Comparison of ENCODE assay signal across 11 mouse cellular contexts in genomic region chr1:170622934-170623333, GRCm38 (mm10). TPM values are rescaled to one million over a fixed set of nuclear protein-coding genes. Genes with fewer than 3 reads are reported as not detected.
DNase-seq lines count a peak whose midpoint lies in the region; ATAC-seq lines count a peak whose summit lies in the region.
"Had no signal": no experiment of that assay in that cellular context is flagged by ENCODE, and none has a peak within 500 bp of the region (broad histone marks: within the 10 kb centered on the region; RNA-seq: fewer than 3 reads in every experiment).

No protein-coding gene starts in this region.

- no peaks in the 10 kb centered on the region for H3K27me3 ChIP-seq in kidney, embryonic 15.5 days
- no peaks in the 10 kb centered on the region for H3K27me3 ChIP-seq in heart, embryonic 11.5 days (ENCODE audit: control insufficient read depth, insufficient read depth, low read length)
- no peaks in the 10 kb centered on the region for H3K27me3 ChIP-seq in liver, embryonic 15.5 days
- H3K27me3 ChIP-seq in forebrain, embryonic 15.5 days = no peaks in the 10 kb centered on the region
- H3K27me3 ChIP-seq: embryonic facial prominence, embryonic 13.5 days; midbrain, embryonic 15.5 days had no signal

- no peak overlapping the region for H3K4me2 ChIP-seq in kidney, embryonic 15.5 days
- no peak overlapping the region for H3K4me2 ChIP-seq in heart, embryonic 11.5 days
- peak overlapping the region; percentile 59 for H3K4me2 ChIP-seq in liver, embryonic 15.5 days
- no peak overlapping the region for H3K4me2 ChIP-seq in forebrain, embryonic 15.5 days (replicated peaks)
- H3K4me2 ChIP-seq: embryonic facial prominence, embryonic 13.5 days; midbrain, embryonic 15.5 days had no signal

- H3K9ac ChIP-seq in kidney, embryonic 15.5 days = no peak overlapping the region
- H3K9ac ChIP-seq in heart, embryonic 11.5 days (ENCODE audit: low read depth, low read length) = no peak overlapping the region
- H3K9ac ChIP-seq in liver, embryonic 15.5 days = peak overlapping the region; percentile 62
- no peak overlapping the region for H3K9ac ChIP-seq in forebrain, embryonic 15.5 days (replicated peaks)
- H3K9ac ChIP-seq: embryonic facial prominence, embryonic 13.5 days; midbrain, embryonic 15.5 days had no signal

- H3K27ac ChIP-seq in kidney, embryonic 15.5 days = no peak overlapping the region
- H3K27ac ChIP-seq in heart, embryonic 11.5 days (ENCODE audit: low read depth, low read length) = peak overlapping the region; percentile 84
- H3K27ac ChIP-seq in liver, embryonic 15.5 days (replicated peaks) = peak overlapping the region; percentile 99
- H3K27ac ChIP-seq in forebrain, embryonic 15.5 days (replicated peaks) = no peak overlapping the region
- H3K27ac ChIP-seq: embryonic facial prominence, embryonic 13.5 days; midbrain, embryonic 15.5 days had no signal

- no peaks in the 10 kb centered on the region for H3K36me3 ChIP-seq in kidney, embryonic 15.5 days
- no peaks in the 10 kb centered on the region for H3K36me3 ChIP-seq in heart, embryonic 11.5 days (ENCODE audit: control insufficient read depth, insufficient read depth, low read length)
- H3K36me3 ChIP-seq in liver, embryonic 15.5 days (replicated peaks) = no peaks in the 10 kb centered on the region
- H3K36me3 ChIP-seq in forebrain, embryonic 15.5 days = no peaks in the 10 kb centered on the region
- H3K36me3 ChIP-seq: embryonic facial prominence, embryonic 13.5 days; midbrain, embryonic 15.5 days had no signal

- no peaks in the 10 kb centered on the region for H3K9me3 ChIP-seq in kidney, embryonic 15.5 days (replicated peaks)
- H3K9me3 ChIP-seq in heart, embryonic 11.5 days (replicated peaks; ENCODE audit: control insufficient read depth, low read length) = peaks cover 6% of the 10 kb centered on the region; the same call in 1 of the 2 replicates
- no peaks in the 10 kb centered on the region for H3K9me3 ChIP-seq in liver, embryonic 15.5 days (replicated peaks)
- H3K9me3 ChIP-seq in forebrain, embryonic 15.5 days = no peaks in the 10 kb centered on the region
- H3K9me3 ChIP-seq: midbrain, embryonic 15.5 days had no signal

- H3K4me1 ChIP-seq in kidney, embryonic 15.5 days = no peaks in the 10 kb centered on the region
- no peaks in the 10 kb centered on the region for H3K4me1 ChIP-seq in heart, embryonic 11.5 days (ENCODE audit: control insufficient read depth, insufficient read depth, low read length)
- H3K4me1 ChIP-seq in liver, embryonic 15.5 days (replicated peaks) = peaks cover 39% of the 10 kb centered on the region
- no peaks in the 10 kb centered on the region for H3K4me1 ChIP-seq in forebrain, embryonic 15.5 days
- H3K4me1 ChIP-seq: embryonic facial prominence, embryonic 13.5 days; midbrain, embryonic 15.5 days had no signal

- ATAC-seq in kidney, embryonic 15.5 days (replicated peaks; ENCODE audit: low FRiP score) = peak; percentile 79
- peak; percentile 97 for ATAC-seq in heart, embryonic 11.5 days (replicated peaks; ENCODE audit: insufficient number of reproducible peaks, low FRiP score, low TSS enrichment)
- ATAC-seq in liver, embryonic 15.5 days (ENCODE audit: insufficient read depth) = peak; percentile 99
- no peak for ATAC-seq in forebrain, embryonic 15.5 days (replicated peaks)
- ATAC-seq: midbrain, embryonic 15.5 days had no signal

- DNase-seq in kidney, adult 9 months = no peak
- peak; percentile 53 for DNase-seq in adrenal gland, postnatal 14 days
- DNase-seq in urinary bladder, postnatal 4 days (ENCODE audit: low spot score in 2 of 2) = no peak
- DNase-seq in layer of hippocampus, adult 8-10 months (ENCODE audit: low spot score in 2 of 2) = no peak
- DNase-seq: kidney, adult 18-20 months had no signal

- WGBS in kidney, embryonic 15.5 days = 74% methylated on average over 5 of the region's 5 CpGs
- WGBS in heart, embryonic 11.5 days (ENCODE audit: insufficient replicate concordance) = 4% methylated on average over 5 of the region's 5 CpGs
- WGBS in liver, embryonic 15.5 days (ENCODE audit: insufficient replicate concordance) = under 1% methylated on average over 5 of the region's 5 CpGs
- 85% methylated on average over 5 of the region's 5 CpGs for WGBS in forebrain, embryonic 15.5 days

- no peak overlapping the region for H3K4me3 ChIP-seq in kidney, embryonic 15.5 days (replicated peaks)
- no peak overlapping the region for H3K4me3 ChIP-seq in heart, embryonic 11.5 days (ENCODE audit: low read depth, low read length)
- peak overlapping the region; percentile 22; the same call in 1 of the 2 replicates for H3K4me3 ChIP-seq in liver, embryonic 15.5 days (replicated peaks)
- no peak overlapping the region for H3K4me3 ChIP-seq in forebrain, embryonic 15.5 days
- H3K4me3 ChIP-seq: embryonic facial prominence, embryonic 13.5 days; midbrain, embryonic 15.5 days had no signal

RNA-seq across cellular contexts. Expression of gene Olfml2b, which starts 21.4 kb away (rescaled TPM):
- polyA plus RNA-seq in kidney, embryonic 15.5 days (2015; fragmentation: Nextera tagmentation; extraction: Ambion mirVana) = 10.9 and 12.0 TPM in 2 replicates
- 9.0 and 10.1 TPM in 2 replicates for total RNA-seq in adrenal gland, postnatal 14 days (2021)
- polyA plus RNA-seq in heart, embryonic 11.5 days (2014; fragmentation: Nextera tagmentation; extraction: Ambion mirVana) = 42.4 and 51.2 TPM in 2 replicates
- polyA plus RNA-seq in liver, embryonic 15.5 days (2015; fragmentation: Nextera tagmentation; extraction: Ambion mirVana) = 3.1 and 3.5 TPM in 2 replicates
- 10 to 100 TPM; 30.1 to 35.7 (median 33.2) TPM for total RNA-seq in layer of hippocampus, adult 8-10 months (2022)
- polyA plus RNA-seq in forebrain, embryonic 15.5 days (2015; fragmentation: Nextera tagmentation; extraction: Ambion mirVana) = 10.1 and 11.4 TPM in 2 replicates

RNA-seq across cellular contexts. Expression of gene Nos1ap, which starts 33.3 kb away (rescaled TPM):
- 17.7 and 18.2 TPM in 2 replicates for polyA plus RNA-seq in kidney, embryonic 15.5 days (2015; fragmentation: Nextera tagmentation; extraction: Ambion mirVana)
- 16.4 and 20.0 TPM in 2 replicates for total RNA-seq in adrenal gland, postnatal 14 days (2021)
- 15.5 and 20.9 TPM in 2 replicates for polyA plus RNA-seq in heart, embryonic 11.5 days (2014; fragmentation: Nextera tagmentation; extraction: Ambion mirVana)
- 5.2 and 6.4 TPM in 2 replicates for polyA plus RNA-seq in liver, embryonic 15.5 days (2015; fragmentation: Nextera tagmentation; extraction: Ambion mirVana)
- 100 to 1,000 TPM; 191 to 254 (median 220) TPM for total RNA-seq in layer of hippocampus, adult 8-10 months (2022)
- 25.4 and 27.0 TPM in 2 replicates for polyA plus RNA-seq in forebrain, embryonic 15.5 days (2015; fragmentation: Nextera tagmentation; extraction: Ambion mirVana)

Comparison
In these comparisons a context has a peak if more than half of its experiments do, and no peak if none do; other contexts are left out.
1. H3K27ac ChIP-seq: peak in heart, embryonic 11.5 days (single experiment) and liver, embryonic 15.5 days (single experiment); none in kidney, embryonic 15.5 days (single experiment) and forebrain, embryonic 15.5 days (single experiment).